Mouse (Mus musculus): ENCODE results near the gene Sprr2i.

The Sprr2i gene

DNA sequence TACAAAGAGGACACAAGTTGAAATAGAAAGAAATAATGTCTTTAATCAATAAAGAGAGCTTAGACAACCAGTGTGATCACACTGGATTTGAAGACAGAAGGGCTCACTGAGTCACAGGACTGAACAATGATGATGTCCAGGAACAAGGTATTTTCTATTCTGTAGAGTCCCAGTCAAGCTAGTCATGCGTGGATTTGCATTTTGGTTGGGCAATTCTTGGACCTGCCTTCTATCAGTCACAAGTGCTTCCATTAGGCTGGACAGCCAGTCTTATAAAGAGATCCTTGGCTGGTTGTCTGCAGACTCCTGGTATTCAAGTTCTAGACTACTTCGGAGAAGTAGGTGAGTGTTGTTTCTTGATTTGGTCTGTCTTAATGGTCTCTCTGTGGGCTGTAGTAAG is at the start of gene Sprr2i:
Sprr2i (plus strand) TSS at position 301 of the 400 bp plus-strand sequence.
- no peak for DNase-seq (ENCODE audit: low read depth in 2 of 2, low spot score in 2 of 2)

DNA sequence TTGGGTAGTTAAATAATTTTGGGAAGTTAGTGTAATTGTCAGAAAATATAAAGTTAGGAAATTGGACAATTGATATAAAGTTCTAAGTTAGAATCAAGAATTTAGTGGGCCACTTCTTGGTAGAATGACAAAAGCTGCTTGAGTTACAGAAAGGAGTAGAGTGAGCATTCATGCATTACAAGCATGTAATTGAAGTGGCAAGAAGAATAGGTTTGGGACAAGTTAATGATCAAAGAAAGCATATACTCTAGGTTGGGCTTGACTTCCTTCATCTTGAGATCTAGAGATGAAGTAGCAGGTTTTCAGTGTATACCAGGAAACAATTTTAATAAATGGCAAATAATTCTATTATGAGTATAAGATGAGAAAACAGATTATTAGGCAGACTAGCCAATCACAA is 46.2 kb upstream of the Sprr2i start:
- DNase-seq (ENCODE audit: low read depth in 2 of 2, low spot score in 2 of 2), result no peak

DNA sequence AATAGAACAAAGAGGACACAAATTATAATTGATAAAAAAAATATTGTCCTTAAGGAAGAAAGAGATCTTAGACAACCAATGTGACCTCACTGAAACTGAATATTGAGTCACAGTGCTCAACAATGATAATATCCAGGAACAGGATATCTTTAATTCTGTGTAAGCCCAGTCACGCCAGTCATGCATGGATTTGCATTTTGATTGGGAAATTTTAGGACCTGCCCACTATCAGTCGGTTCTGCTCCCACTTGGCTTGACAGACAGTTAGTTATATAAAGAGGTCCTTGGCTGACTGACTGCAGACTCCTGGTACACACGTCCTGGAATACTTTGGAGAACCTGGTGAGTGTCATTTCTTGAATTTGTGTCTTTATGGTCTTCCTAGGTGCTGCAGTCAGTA is 42.9 kb upstream of the Sprr2i start, which contains the start of gene Sprr2f:
Sprr2f (plus strand) TSS at position 301 of the 400 bp plus-strand sequence.
- DNase-seq (ENCODE audit: low read depth in 2 of 2, low spot score in 2 of 2), result no peak

DNA sequence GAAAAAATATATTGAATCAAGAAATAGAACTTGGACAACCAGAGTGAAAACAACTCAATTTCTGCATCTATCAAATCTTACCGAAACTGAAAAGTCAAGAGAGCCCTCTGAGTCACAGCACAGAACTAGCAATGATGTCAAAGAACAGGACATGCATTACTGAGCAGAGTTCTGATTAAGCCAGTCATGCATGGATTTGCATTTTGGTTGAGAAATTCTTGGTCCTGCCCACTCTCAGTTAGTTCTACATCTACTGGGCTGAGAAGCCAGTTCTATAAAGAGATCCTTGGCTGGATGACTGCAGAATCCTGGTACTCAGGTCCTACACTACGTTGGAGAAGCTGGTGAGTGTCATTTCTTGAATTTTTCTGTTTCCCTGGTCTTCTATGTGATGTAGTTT is 34.2 kb upstream of the Sprr2i start:
- no peak for DNase-seq (ENCODE audit: low read depth in 2 of 2, low spot score in 2 of 2)

DNA sequence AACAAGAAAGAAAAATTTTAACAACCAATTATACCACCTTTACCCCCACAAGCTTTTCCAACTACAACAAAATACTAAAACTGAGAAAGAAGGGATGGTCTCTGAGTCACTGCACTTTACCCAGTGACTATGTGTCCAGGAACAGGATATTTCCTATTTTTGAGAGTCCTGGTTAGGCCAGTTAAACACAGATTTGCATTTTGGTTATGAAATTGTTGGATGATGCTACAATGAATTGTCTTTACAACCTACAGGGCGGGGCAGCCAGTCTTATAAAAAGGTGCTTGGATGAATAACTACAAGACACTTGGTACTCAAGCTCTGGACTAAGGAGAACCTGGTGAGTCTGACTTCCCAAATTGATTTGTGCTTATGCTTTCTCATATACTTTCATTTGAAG is 22.4 kb upstream of the Sprr2i start, which contains the start of gene Sprr2h:
Sprr2h (plus strand) TSS at position 301 of the 400 bp plus-strand sequence.
- no peak for DNase-seq (ENCODE audit: low read depth in 2 of 2, low spot score in 2 of 2)

DNA sequence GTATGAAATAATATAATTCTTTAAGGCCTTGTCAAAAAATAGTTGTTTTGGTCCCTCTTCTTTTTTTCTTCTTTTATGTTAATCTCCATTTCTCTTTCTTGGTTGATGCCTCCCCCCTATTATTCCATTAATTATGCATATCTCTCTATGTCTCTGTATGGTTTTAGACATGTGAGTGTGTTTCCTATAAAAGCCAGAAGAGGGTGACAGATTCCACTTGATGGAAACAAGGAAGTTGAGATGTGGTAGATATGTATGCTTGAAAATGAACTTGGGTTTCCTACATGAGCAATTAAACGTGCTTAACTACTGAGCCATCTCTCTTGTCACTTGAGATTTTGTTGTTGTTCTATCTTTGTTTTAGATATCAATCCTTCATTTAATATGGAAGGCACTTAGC is 13.5 kb upstream of the Sprr2i start:
- DNase-seq (ENCODE audit: low read depth in 2 of 2, low spot score in 2 of 2), result no peak

DNA sequence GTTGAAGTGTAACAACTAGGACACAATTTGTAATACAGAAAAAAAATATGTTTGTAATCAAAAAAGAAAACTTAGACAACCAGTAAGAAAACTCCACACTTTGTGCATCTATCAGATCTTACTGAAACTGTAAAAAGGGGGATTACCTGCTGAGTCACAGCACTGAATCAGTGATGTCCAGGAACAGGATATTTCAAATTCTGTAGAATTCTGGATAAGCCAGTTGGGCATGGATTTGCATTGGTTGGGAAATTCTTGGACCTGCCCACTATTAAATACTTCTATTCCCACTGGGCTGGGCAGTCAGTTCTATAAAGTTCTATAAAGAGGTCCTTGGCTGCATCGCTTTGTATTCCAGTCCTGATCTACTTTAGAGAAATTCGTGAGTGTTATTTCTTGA is 10.0 kb downstream of the Sprr2i start, which contains the start of gene Sprr2j-ps:
Sprr2j-ps (plus strand) TSS at position 301 of the 400 bp plus-strand sequence.
- no peak for DNase-seq (ENCODE audit: low read depth in 2 of 2, low spot score in 2 of 2)

DNA sequence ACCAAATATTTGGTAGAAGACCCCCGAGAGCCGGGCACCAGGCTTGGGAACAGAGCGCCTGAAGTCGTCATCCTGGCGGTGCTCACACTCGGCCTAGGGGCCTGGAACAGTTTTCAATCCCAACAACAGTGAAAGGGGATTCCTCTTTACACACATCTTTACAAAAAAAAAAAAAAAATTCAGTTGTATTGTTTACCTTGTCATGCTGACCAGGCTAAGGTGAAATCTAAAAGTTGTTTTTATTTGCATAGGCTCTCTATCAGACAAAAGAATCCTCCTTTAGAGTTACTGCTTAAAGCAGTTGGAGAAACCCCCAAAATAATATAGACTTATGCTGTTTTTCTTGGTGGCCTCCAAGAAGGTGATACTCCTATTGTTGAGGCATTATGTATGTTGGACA is 21.5 kb downstream of the Sprr2i start, which contains the start of gene Gm9774:
Gm9774 (minus strand) TSS at position 101 of the 400 bp plus-strand sequence.
- DNase-seq (ENCODE audit: low read depth in 2 of 2, low spot score in 2 of 2), result no peak

DNA sequence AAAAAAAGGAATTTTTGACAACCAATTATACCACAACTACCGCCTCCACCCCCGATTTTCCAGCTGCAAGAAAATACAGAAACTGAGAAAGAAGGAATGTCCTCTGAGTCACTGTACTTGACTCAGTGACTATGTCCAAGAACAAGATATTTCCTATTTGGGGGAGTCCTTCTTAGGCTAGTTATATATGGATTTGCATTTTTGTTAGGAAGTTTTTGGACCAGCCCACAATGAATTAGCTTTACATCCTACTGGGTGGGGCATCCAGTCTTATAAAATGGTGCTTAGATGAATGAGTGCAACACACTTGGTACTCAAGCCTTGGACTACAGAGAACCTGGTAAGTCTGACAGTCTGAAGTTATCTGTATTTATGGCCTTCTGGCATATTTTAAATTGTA is 24.5 kb downstream of the Sprr2i start, which contains the start of gene Sprr2k:
Sprr2k (plus strand) TSS at position 301 of the 400 bp plus-strand sequence.
- no peak for DNase-seq (ENCODE audit: low read depth in 2 of 2, low spot score in 2 of 2)

DNA sequence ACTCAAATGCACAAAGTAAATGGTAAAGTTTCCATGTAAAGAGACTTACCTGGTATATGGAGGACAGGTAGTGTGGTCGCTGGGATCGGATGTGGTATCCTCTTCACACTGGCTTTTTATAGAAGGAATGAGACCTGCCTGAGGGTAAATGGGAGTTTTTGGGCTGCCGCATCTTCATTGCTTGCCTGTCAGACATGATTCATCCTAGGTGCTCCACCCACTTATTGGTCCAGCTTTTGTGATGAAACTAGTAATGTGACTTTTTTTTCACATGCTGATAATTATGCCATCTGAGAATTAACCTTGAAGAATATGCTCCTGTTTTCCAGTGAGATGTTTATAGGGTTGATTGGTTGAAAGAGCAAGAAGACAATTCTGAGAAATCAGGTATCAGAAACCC is 30.9 kb downstream of the Sprr2i start, which contains the start of gene Sprr1b:
Sprr1b (minus strand) TSS at position 101 of the 400 bp plus-strand sequence.
- no peak for DNase-seq (ENCODE audit: low read depth in 2 of 2, low spot score in 2 of 2)

DNA sequence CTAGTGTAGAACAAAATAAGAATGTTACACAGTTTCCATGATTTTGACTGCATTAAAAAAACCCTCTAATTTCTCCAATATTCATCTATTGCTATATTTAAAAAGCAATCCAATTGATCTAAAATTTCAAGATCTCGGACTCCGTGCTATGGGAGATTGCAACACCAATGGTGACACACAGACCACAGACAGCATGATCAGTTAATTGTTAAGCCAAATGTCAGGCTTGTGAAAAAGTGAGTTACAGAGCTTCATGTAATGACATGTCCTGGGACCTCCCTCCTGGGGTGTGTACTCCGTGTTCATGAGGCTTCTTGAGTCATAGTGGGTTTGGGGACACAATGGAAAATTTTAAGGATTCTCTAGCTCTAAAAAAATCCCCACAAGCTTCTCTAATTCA is 32.4 kb downstream of the Sprr2i start:
- DNase-seq (ENCODE audit: low read depth in 2 of 2, low spot score in 2 of 2), result no peak

DNA sequence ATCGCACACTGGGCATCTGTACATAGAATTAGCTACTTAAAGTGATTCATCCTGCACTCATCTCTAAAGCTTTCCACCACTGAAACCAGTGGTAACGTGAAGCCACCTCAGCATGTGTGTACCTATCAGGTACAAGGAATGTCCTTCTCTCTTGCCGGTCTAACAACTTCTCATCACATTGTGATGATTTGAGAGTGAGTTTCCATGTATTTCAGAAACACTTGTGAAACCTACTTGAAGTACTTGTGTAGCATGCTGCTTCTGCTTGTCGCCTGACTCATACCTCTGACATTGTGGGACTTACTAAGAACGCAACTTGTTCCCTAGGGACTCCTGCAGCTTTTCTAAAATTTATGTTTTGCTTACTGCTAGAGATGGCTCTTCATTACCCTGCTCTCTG is 47.4 kb downstream of the Sprr2i start:
- DNase-seq (ENCODE audit: low read depth in 2 of 2, low spot score in 2 of 2), result no peak

DNA sequence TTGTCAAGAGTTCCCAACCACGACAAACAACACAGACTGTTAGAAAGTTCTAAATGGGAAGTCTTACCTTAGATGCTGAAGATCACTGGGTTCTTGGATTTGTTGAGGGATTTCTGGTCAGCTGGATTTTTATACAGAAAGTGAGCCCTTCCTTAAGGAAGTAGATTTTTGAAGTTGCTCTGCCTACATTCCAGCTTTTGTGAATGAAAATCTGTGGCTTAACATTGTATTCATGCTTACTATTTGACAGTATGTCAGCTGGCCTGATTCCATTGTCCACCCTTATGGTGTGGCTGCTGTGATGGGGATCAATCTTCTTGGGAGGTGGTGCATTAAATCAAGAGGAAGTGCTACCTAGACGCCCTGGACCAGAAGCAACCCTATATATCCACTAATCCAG is 50.8 kb downstream of the Sprr2i start, which contains the start of gene Sprr3:
Sprr3 (minus strand) TSS at position 101 of the 400 bp plus-strand sequence.
- no peak for DNase-seq (ENCODE audit: low read depth in 2 of 2, low spot score in 2 of 2)
